Comparison of ENCODE assay signal across 9 mouse cellular contexts in genomic region chr11:116658238-116658637, GRCm38 (mm10). TPM values are rescaled to one million over a fixed set of nuclear protein-coding genes. Genes with fewer than 3 reads are reported as not detected.
DNase-seq lines count a peak whose midpoint lies in the region; ATAC-seq and TF ChIP-seq lines count a peak whose summit lies in the region.
"Had no signal": no experiment of that assay in that cellular context is flagged by ENCODE, and none has a peak within 500 bp of the region (broad histone marks: within the 10 kb centered on the region; RNA-seq: fewer than 3 reads in every experiment).

No protein-coding gene starts in this region.

- H3K9me3 ChIP-seq in heart, embryonic 11.5 days (replicated peaks; ENCODE audit: control insufficient read depth, low read length), result no peaks in the 10 kb centered on the region
- no peaks in the 10 kb centered on the region for H3K9me3 ChIP-seq in forebrain, embryonic 13.5 days (replicated peaks)
- no peaks in the 10 kb centered on the region for H3K9me3 ChIP-seq in liver, embryonic 12.5 days (replicated peaks)

- peaks cover 52% of the 10 kb centered on the region for H3K4me1 ChIP-seq in heart, embryonic 11.5 days (ENCODE audit: control insufficient read depth, insufficient read depth, low read length)
- H3K4me1 ChIP-seq in forebrain, embryonic 13.5 days, result peaks cover 88% of the 10 kb centered on the region
- peaks cover 60% of the 10 kb centered on the region for H3K4me1 ChIP-seq in liver, embryonic 12.5 days

- peak overlapping the region; percentile 64 for H3K27ac ChIP-seq in heart, embryonic 11.5 days (ENCODE audit: low read depth, low read length)
- H3K27ac ChIP-seq in forebrain, embryonic 13.5 days, result peak overlapping the region; percentile 85; the same call in 1 of the 2 replicates
- H3K27ac ChIP-seq in liver, embryonic 12.5 days, result peak overlapping the region; percentile 79; the same call in 1 of the 2 replicates

- no peak overlapping the region; the same call in 1 of the 2 replicates for H3K4me2 ChIP-seq in heart, embryonic 11.5 days
- peak overlapping the region; percentile 60 for H3K4me2 ChIP-seq in forebrain, embryonic 13.5 days
- H3K4me2 ChIP-seq in liver, embryonic 12.5 days, result peak overlapping the region; percentile 63

- no peaks in the 10 kb centered on the region for H3K79me3 ChIP-seq in C2C12 (ENCODE audit: low read depth)

- no peaks in the 10 kb centered on the region for H3K36me3 ChIP-seq in heart, embryonic 11.5 days (ENCODE audit: control insufficient read depth, insufficient read depth, low read length)
- H3K36me3 ChIP-seq in C2C12 (ENCODE audit: control insufficient read depth, insufficient read depth), result no peaks in the 10 kb centered on the region
- no peaks in the 10 kb centered on the region for H3K36me3 ChIP-seq in forebrain, embryonic 13.5 days (ENCODE audit: poor library complexity, severe bottlenecking)
- H3K36me3 ChIP-seq in liver, embryonic 12.5 days, result no peaks in the 10 kb centered on the region

- 68% methylated on average over 10 of the region's 10 CpGs for WGBS in heart, embryonic 11.5 days (ENCODE audit: insufficient replicate concordance)
- WGBS in forebrain, embryonic 13.5 days, result 45% methylated on average over 10 of the region's 10 CpGs
- WGBS in liver, embryonic 12.5 days (ENCODE audit: insufficient replicate concordance), result 71% methylated on average over 10 of the region's 10 CpGs

- H3K9ac ChIP-seq in heart, embryonic 11.5 days (ENCODE audit: low read depth, low read length), result peak overlapping the region; percentile 16; the same call in 1 of the 2 replicates
- H3K9ac ChIP-seq in forebrain, embryonic 13.5 days, result no peak overlapping the region
- H3K9ac ChIP-seq in liver, embryonic 12.5 days, result no peak overlapping the region

- TF ChIP-seq CTCF in C2C12 (IDR thresholded peaks at IDR 0.05; ENCODE audit: control insufficient read depth, insufficient read depth, insufficient read length), result no peak

- no peaks in the 10 kb centered on the region for H3K79me2 ChIP-seq in C2C12 (ENCODE audit: control insufficient read depth, insufficient read depth)

- DNase-seq in heart, postnatal 36 days, result no peak
- no peak for DNase-seq in left cerebral cortex, adult 8-10 months (ENCODE audit: low spot score in 2 of 2)
- DNase-seq in thymus, adult 18-20 months, result no peak
- no peak for DNase-seq in spleen, postnatal 4 days (ENCODE audit: low spot score in 2 of 2)

- H3ac ChIP-seq in C2C12 (ENCODE audit: control insufficient read depth, insufficient read length, low read depth), result peak overlapping the region; percentile 52

- peaks cover 28% of the 10 kb centered on the region for H3K27me3 ChIP-seq in heart, embryonic 11.5 days (ENCODE audit: control insufficient read depth, insufficient read depth, low read length)
- H3K27me3 ChIP-seq in C2C12 (ENCODE audit: control insufficient read depth, insufficient read depth, insufficient read length), result peaks cover 3% of the 10 kb centered on the region
- H3K27me3 ChIP-seq in forebrain, embryonic 13.5 days, result peaks cover 22% of the 10 kb centered on the region
- H3K27me3 ChIP-seq in liver, embryonic 12.5 days (replicated peaks), result peaks cover 66% of the 10 kb centered on the region

- intact Hi-C loops in heart, postnatal 36 days (cut with DNase I), result no loop called here

- no peak for ATAC-seq in heart, embryonic 11.5 days (replicated peaks; ENCODE audit: insufficient number of reproducible peaks, low FRiP score, low TSS enrichment)
- ATAC-seq in forebrain, embryonic 13.5 days, result no peak
- no peak for ATAC-seq in liver, embryonic 12.5 days

- H3K4me3 ChIP-seq in heart, embryonic 11.5 days (ENCODE audit: low read depth, low read length), result no peak overlapping the region
- no peak overlapping the region for H3K4me3 ChIP-seq in C2C12 (ENCODE audit: insufficient read depth, poor library complexity, severe bottlenecking)
- H3K4me3 ChIP-seq in forebrain, embryonic 13.5 days, result 0 out of 2 replicates have a peak overlapping the region, but pooled peaks have one; percentile 26
- no peak overlapping the region for H3K4me3 ChIP-seq in liver, embryonic 12.5 days

TF ChIP-seq in C2C12, 6 proteins besides CTCF, POLR2A, EP300 and RAD21:
- TF ChIP-seq MYOD1 (IDR thresholded peaks at IDR 0.05; ENCODE audit: control insufficient read depth, insufficient read length, low read depth) (peak; percentile 73), CEBPB (IDR thresholded peaks at IDR 0.05; ENCODE audit: low read depth) (no peak), FOSL1 (IDR thresholded peaks at IDR 0.05; ENCODE audit: insufficient read depth, low read length, poor library complexity, severe bottlenecking) (no peak), USF1 (IDR thresholded peaks at IDR 0.05; ENCODE audit: low read depth) (no peak), MAX (IDR thresholded peaks at IDR 0.05) (no peak), MYOG (IDR thresholded peaks at IDR 0.05; ENCODE audit: control insufficient read depth, extremely low read depth, insufficient read length) (no peak)
TF ChIP-seq in C2C12: peak in this region for 1.

RNA-seq across cellular contexts. Expression of gene Cygb, which starts 4.1 kb away (rescaled TPM):
- polyA plus RNA-seq in heart, embryonic 11.5 days (2014; fragmentation: Nextera tagmentation; extraction: Ambion mirVana), result 1.1 and 1.2 TPM in 2 replicates
- total RNA-seq in heart, postnatal 36 days (2021), result 10 to 100 TPM; 39.8 to 50.8 TPM
- polyA plus RNA-seq in C2C12 (2012; fragmentation: generic; extraction: Trizol), result 0.95 TPM
- 8.8 and 9.3 TPM in 2 replicates for polyA plus RNA-seq in forebrain, embryonic 13.5 days (2015; fragmentation: Nextera tagmentation; extraction: Ambion mirVana)
- polyA plus RNA-seq in liver, embryonic 12.5 days (2016; fragmentation: Nextera tagmentation; extraction: Ambion mirVana), result 0.83 and 1.2 TPM in 2 replicates
- 10 to 100 TPM; 55.8 to 62.7 (median 58.2) TPM for total RNA-seq in left cerebral cortex, adult 8-10 months (2022)
- total RNA-seq: megakaryocyte-erythroid progenitor cell, adult 5-6 weeks had no signal

RNA-seq across cellular contexts. Expression of gene Prcd, which starts 4.9 kb away (rescaled TPM):
- 0.35 and 0.92 TPM in 2 replicates for polyA plus RNA-seq in heart, embryonic 11.5 days (2014; fragmentation: Nextera tagmentation; extraction: Ambion mirVana)
- total RNA-seq in heart, postnatal 36 days (2021), result 1 to 10 TPM in 1 of 2 experiments, under 1 TPM in 1; 0.97 to 1.8 TPM
- 1.2 TPM for polyA plus RNA-seq in C2C12 (2012; fragmentation: generic; extraction: Trizol)
- polyA plus RNA-seq in forebrain, embryonic 13.5 days (2015; fragmentation: Nextera tagmentation; extraction: Ambion mirVana), result 0.79 and 0.80 TPM in 2 replicates
- 0.19 and 0.41 TPM in 2 replicates for polyA plus RNA-seq in liver, embryonic 12.5 days (2016; fragmentation: Nextera tagmentation; extraction: Ambion mirVana)
- 1 to 10 TPM; 5.0 to 7.0 (median 5.5) TPM for total RNA-seq in left cerebral cortex, adult 8-10 months (2022)

RNA-seq across cellular contexts. Expression of gene Rhbdf2, which starts 31.4 kb away (rescaled TPM):
- polyA plus RNA-seq in heart, embryonic 11.5 days (2014; fragmentation: Nextera tagmentation; extraction: Ambion mirVana), result 5.0 and 6.0 TPM in 2 replicates
- total RNA-seq in heart, postnatal 36 days (2021), result 10 to 100 TPM; 10.3 to 15.3 TPM
- 1.9 TPM for polyA plus RNA-seq in C2C12 (2012; fragmentation: generic; extraction: Trizol)
- 0.87 and 0.98 TPM in 2 replicates for polyA plus RNA-seq in forebrain, embryonic 13.5 days (2015; fragmentation: Nextera tagmentation; extraction: Ambion mirVana)
- polyA plus RNA-seq in liver, embryonic 12.5 days (2016; fragmentation: Nextera tagmentation; extraction: Ambion mirVana), result 8.0 and 8.5 TPM in 2 replicates
- 1 to 10 TPM; 1.1 to 1.6 (median 1.3) TPM for total RNA-seq in left cerebral cortex, adult 8-10 months (2022)
